Mouse (Mus musculus) forebrain, embryonic 12.5 days (tissue): ENCODE data around the gene Usp45. TPM values are rescaled to one million over a fixed set of nuclear protein-coding genes. Genes with fewer than 3 reads are reported as not detected.

Source experiments
- ATAC-seq: fragments of 200-750 bp; cut with Nextera tagmentation; 2 replicates; pipeline ENCODE4 v1.8.0; 2017; ENCODE audit warnings: moderate TSS enrichment; ENCODE audit not compliant: low FRiP score
- H3K27ac ChIP-seq: fragments of 300-500 bp; sonication (generic); 2 replicates; pipeline ENCODE4 v1.5.1; 2016; ENCODE audit warnings: mild to moderate bottlenecking
- H3K27me3 ChIP-seq: fragments of 300-500 bp; sonication (generic); 2 replicates; pipeline ENCODE4 v1.6.1; 2016; ENCODE audit warnings: mild to moderate bottlenecking
- H3K36me3 ChIP-seq: fragments of 300-500 bp; sonication (generic); replicated peaks from 2 replicates; pipeline ENCODE4 v1.6.1; 2016; ENCODE audit warnings: mild to moderate bottlenecking
- H3K4me1 ChIP-seq: fragments of 300-500 bp; sonication (generic); 2 replicates; pipeline ENCODE4 v1.6.1; 2016
- H3K4me2 ChIP-seq: fragments of 300-500 bp; sonication (generic); 2 replicates; pipeline ENCODE4 v1.6.1; 2016; ENCODE audit warnings: mild to moderate bottlenecking, moderate library complexity
- H3K4me3 ChIP-seq: fragments of 300-500 bp; sonication (generic); replicated peaks from 2 replicates; pipeline ENCODE4 v1.5.1; 2016; ENCODE audit warnings: mild to moderate bottlenecking
- H3K9ac ChIP-seq: fragments of 300-500 bp; sonication (generic); 2 replicates; pipeline ENCODE4 v1.6.1; 2016; ENCODE audit warnings: mild to moderate bottlenecking
- H3K9me3 ChIP-seq: fragments of 300-500 bp; sonication (generic); 2 replicates; pipeline ENCODE4 v1.6.1; 2016
- WGBS: fragments of 180-500 bp; shearing (Covaris S2); methylation state at CpG from one replicate; pipeline ENCODE4 v1.1.7; 2016; 5-methylcytosine and 5-hydroxymethylcytosine counted together
- polyA plus RNA-seq: library from polyadenylated mRNA; unstranded; fragments of >200 nt; fragmentation: Nextera tagmentation; extraction: Ambion mirVana; gene quantifications from 2 replicates; pipeline ENCODE4 v1.2.1, GENCODE M21; 2016

Gene Usp45
- polyA plus RNA-seq, 1 experiment from 2014 or later: 12.9 TPM

- Histone ChIP-seq H3K27me3 (no peaks in the 10 kb centered on the region), H3K4me1 (peaks cover 4% of the 10 kb centered on the region), H3K9me3 (no peaks in the 10 kb centered on the region), H3K27ac (no peak overlapping the region), H3K9ac (no peak overlapping the region), H3K4me2 (no peak overlapping the region), H3K4me3 (no peak overlapping the region), H3K36me3 (no peaks in the 10 kb centered on the region)
- no peak for ATAC-seq
- 95% methylated on average over 6 of the region's 6 CpGs for WGBS
Measured at GRCm38 (mm10) chr4:21882806-21883205, 115.8 kb downstream of the Usp45 start.

- no peak overlapping the region for H3K9ac ChIP-seq
- H3K4me1 ChIP-seq: no peaks in the 10 kb centered on the region
- no peaks in the 10 kb centered on the region for H3K36me3 ChIP-seq
- no peaks in the 10 kb centered on the region for H3K27me3 ChIP-seq
- 96% methylated on average over 8 of the region's 8 CpGs for WGBS
- no peak overlapping the region for H3K4me2 ChIP-seq
- H3K9me3 ChIP-seq: no peaks in the 10 kb centered on the region
- ATAC-seq: no peak
- H3K27ac ChIP-seq: no peak overlapping the region
- H3K4me3 ChIP-seq: no peak overlapping the region
Measured at GRCm38 (mm10) chr4:21885831-21886230, 118.9 kb downstream of the Usp45 start.

Other genes starting within 250 kb of the Usp45 start
- 0.42 and 0.60 TPM in 2 replicates for gene Prdm13, start 81.2 kb upstream of the Usp45 start, polyA plus RNA-seq
- gene Ccnc, start 39.5 kb upstream of the Usp45 start, polyA plus RNA-seq: 63.7 and 67.2 TPM in 2 replicates
- gene Tstd3, start 56 bp downstream of the Usp45 start, polyA plus RNA-seq: 21.7 and 23.5 TPM in 2 replicates
- 235 and 243 TPM in 2 replicates for gene Pnisr, start 80.4 kb downstream of the Usp45 start, polyA plus RNA-seq
- 10.9 and 11.7 TPM in 2 replicates for gene Coq3, start 112.5 kb downstream of the Usp45 start, polyA plus RNA-seq
- gene Faxc, start 164.2 kb downstream of the Usp45 start, polyA plus RNA-seq: 23.0 and 26.8 TPM in 2 replicates